In the genomic region with DNA sequence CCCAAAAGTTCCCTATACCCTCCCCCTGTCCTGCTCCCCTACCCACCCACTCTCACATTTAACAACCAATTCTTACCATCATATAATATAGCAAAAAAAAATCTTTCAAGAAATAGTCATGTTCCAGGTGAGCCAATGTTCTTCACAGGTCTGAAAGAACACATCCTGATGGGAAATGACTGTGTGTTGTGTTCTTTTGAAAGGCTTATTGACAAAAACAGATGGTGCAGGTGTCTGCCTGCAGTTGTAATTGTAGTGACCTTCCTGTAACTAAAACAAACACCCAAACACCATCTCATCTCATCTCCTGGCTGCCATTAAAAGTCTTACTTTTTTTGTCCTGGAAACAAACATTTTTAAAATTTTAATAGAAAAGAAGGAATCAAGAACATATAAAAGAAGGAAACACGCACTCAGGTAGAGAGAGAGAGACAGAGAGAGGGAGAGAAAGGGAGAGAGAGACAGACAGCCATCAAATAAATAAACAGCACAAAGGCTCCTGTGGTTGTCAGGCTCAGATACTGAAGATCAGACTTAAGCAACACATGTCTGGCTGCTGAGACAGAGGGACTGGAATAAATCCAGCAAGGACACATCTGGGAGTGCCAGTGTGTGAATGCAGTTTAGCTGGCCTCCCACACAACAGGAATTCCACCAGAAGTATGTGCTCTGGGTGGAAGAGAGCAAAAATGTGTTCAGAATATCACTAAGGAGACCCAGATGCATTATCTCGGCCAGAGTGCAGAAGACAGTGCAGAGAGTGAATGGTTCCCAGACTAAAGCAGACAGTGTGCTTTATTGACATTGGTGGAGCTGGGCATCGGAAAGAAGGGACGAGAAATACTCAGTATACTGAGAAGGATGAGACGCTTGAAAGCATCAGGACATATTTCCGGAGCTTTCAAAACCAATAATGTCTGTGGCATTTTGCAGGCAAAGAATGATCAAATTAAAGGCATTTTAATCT, we compare ENCODE assay signal across 9 mouse cellular contexts.
A peak's percentile ranks its signal among the peaks of the same experiment; 100 is the strongest.
DNase-seq lines count a peak whose midpoint lies in the region; ATAC-seq and TF ChIP-seq lines count a peak whose summit lies in the region.
"Had no signal": no experiment of that assay in that cellular context is flagged by ENCODE, and none has a peak within 500 bp of the region (broad histone marks: within the 10 kb centered on the region; RNA-seq: fewer than 3 reads in every experiment).

No protein-coding gene starts in this region.

- H3K9ac ChIP-seq in forebrain, postnatal 0 days = no peak overlapping the region
- H3K9ac ChIP-seq in forebrain, embryonic 16.5 days (replicated peaks; ENCODE audit: low read depth, low read length) = no peak overlapping the region
- H3K9ac ChIP-seq in heart, adult 2 months (ENCODE audit: low read depth, low read length) = no peak overlapping the region
- no peak overlapping the region for H3K9ac ChIP-seq in intestine, embryonic 15.5 days

- H3K27ac ChIP-seq in forebrain, postnatal 0 days (ENCODE audit: low read depth, low read length) = no peak overlapping the region
- no peak overlapping the region for H3K27ac ChIP-seq in forebrain, embryonic 16.5 days (ENCODE audit: low read length)
- peak overlapping the region; percentile 74 for H3K27ac ChIP-seq in heart, adult 2 months
- H3K27ac ChIP-seq in intestine, embryonic 15.5 days = no peak overlapping the region

- TF ChIP-seq POLR2A in heart, adult 2 months (IDR thresholded peaks at IDR 0.05; ENCODE audit: insufficient read depth, low read depth, low read length) = 0 out of 2 replicates have a peak, but pooled peaks have one; percentile 21

- no peak overlapping the region for H3K4me2 ChIP-seq in forebrain, postnatal 0 days (ENCODE audit: low read depth)
- no peak overlapping the region for H3K4me2 ChIP-seq in forebrain, embryonic 16.5 days (ENCODE audit: low read length)
- no peak overlapping the region for H3K4me2 ChIP-seq in intestine, embryonic 15.5 days (replicated peaks)

- TF ChIP-seq EP300 in heart, adult 2 months (IDR thresholded peaks at IDR 0.05; ENCODE audit: insufficient read depth, low read depth, low read length) = 0 out of 2 replicates have a peak, but pooled peaks have one; percentile 56

- no peaks in the 10 kb centered on the region for H3K27me3 ChIP-seq in forebrain, postnatal 0 days (ENCODE audit: insufficient read depth, low read length)
- H3K27me3 ChIP-seq in forebrain, embryonic 16.5 days (replicated peaks; ENCODE audit: control insufficient read depth, insufficient read depth, low read length) = no peaks in the 10 kb centered on the region
- H3K27me3 ChIP-seq in Patski = no peaks in the 10 kb centered on the region
- no peaks in the 10 kb centered on the region for H3K27me3 ChIP-seq in heart, adult 2 months (ENCODE audit: control insufficient read depth, insufficient read depth, low read length)
- no peaks in the 10 kb centered on the region for H3K27me3 ChIP-seq in intestine, embryonic 15.5 days (replicated peaks)

- WGBS in forebrain, postnatal 0 days = 72% methylated on average over 6 of the region's 6 CpGs
- WGBS in forebrain, embryonic 16.5 days = 84% methylated on average over 6 of the region's 6 CpGs
- 41% methylated on average over 6 of the region's 6 CpGs for WGBS in heart, adult 2 months
- 45% methylated on average over 6 of the region's 6 CpGs for WGBS in intestine, embryonic 15.5 days

- ATAC-seq in forebrain, postnatal 0 days = no peak
- no peak for ATAC-seq in forebrain, embryonic 16.5 days
- ATAC-seq in Patski = peak; percentile 35
- no peak for ATAC-seq in intestine, embryonic 15.5 days

- peak; percentile 3 for DNase-seq in forebrain, postnatal 0 days
- DNase-seq in Patski (ENCODE audit: low read depth, low spot score) = peak; percentile 22
- DNase-seq in heart, adult 2 months = peak; percentile 36 to 49
- DNase-seq in lung, adult 18-20 months = peak; percentile 8 to 29
- DNase-seq in urinary bladder, adult 2 months (ENCODE audit: low spot score) = no peak
- DNase-seq in thymus, adult 18-20 months = no peak
- DNase-seq: cerebellum, adult 9-11 months had no signal

- no peaks in the 10 kb centered on the region for H3K36me3 ChIP-seq in forebrain, postnatal 0 days (ENCODE audit: insufficient read depth)
- no peaks in the 10 kb centered on the region for H3K36me3 ChIP-seq in forebrain, embryonic 16.5 days (ENCODE audit: control insufficient read depth, insufficient read depth)
- peaks cover 3% of the 10 kb centered on the region for H3K36me3 ChIP-seq in heart, adult 2 months (ENCODE audit: control insufficient read depth, insufficient read depth, low read length)
- no peaks in the 10 kb centered on the region for H3K36me3 ChIP-seq in intestine, embryonic 15.5 days

- no peaks in the 10 kb centered on the region for H3K4me1 ChIP-seq in forebrain, postnatal 0 days (ENCODE audit: insufficient read depth)
- H3K4me1 ChIP-seq in forebrain, embryonic 16.5 days (replicated peaks; ENCODE audit: control insufficient read depth, insufficient read depth, low read length) = no peaks in the 10 kb centered on the region
- H3K4me1 ChIP-seq in heart, adult 2 months (ENCODE audit: control insufficient read depth, insufficient read depth, low read length) = peaks cover 1% of the 10 kb centered on the region
- no peaks in the 10 kb centered on the region for H3K4me1 ChIP-seq in intestine, embryonic 15.5 days (replicated peaks)

- no peak overlapping the region for H3K4me3 ChIP-seq in forebrain, postnatal 0 days (ENCODE audit: low read depth, low read length)
- H3K4me3 ChIP-seq in forebrain, embryonic 16.5 days (replicated peaks; ENCODE audit: low read length) = no peak overlapping the region
- H3K4me3 ChIP-seq in heart, adult 2 months = no peak overlapping the region
- no peak overlapping the region for H3K4me3 ChIP-seq in intestine, embryonic 15.5 days (replicated peaks)

- intact Hi-C loops in heart, adult 2 months (cut with DNase I) = loop anchor here (1.0 to 10.0 kb wide), 8 partner anchors 33 to 680 kb away; no protein-coding TSS in a partner anchor

- no peaks in the 10 kb centered on the region for H3K79me2 ChIP-seq in heart, adult 2 months (replicated peaks; ENCODE audit: control insufficient read depth, insufficient read depth, low read length)

- CTCF ChIA-PET in Patski (lab: Charles Lee) = interaction anchor here (1.1 kb wide), 1 partner anchor 77 kb away, joined by 3 read pairs; no protein-coding TSS in a partner anchor

- in situ Hi-C loops in Patski (cut with MboI; ENCODE audit: low pct_unique_long_range_greater_than_20kb) = no loop called here

- no peak for TF ChIP-seq CTCF in forebrain, postnatal 0 days (IDR thresholded peaks at IDR 0.05; ENCODE audit: low read depth)
- TF ChIP-seq CTCF in Patski (IDR thresholded peaks at IDR 0.05) = no peak
- TF ChIP-seq CTCF in heart, adult 2 months (IDR thresholded peaks at IDR 0.05) = no peak

- H3K9me3 ChIP-seq in forebrain, postnatal 0 days (ENCODE audit: low read length) = no peaks in the 10 kb centered on the region
- no peaks in the 10 kb centered on the region for H3K9me3 ChIP-seq in forebrain, embryonic 16.5 days (ENCODE audit: control insufficient read depth, low read length)
- no peaks in the 10 kb centered on the region for H3K9me3 ChIP-seq in intestine, embryonic 15.5 days

- POLR2A ChIA-PET in Patski (lab: Charles Lee) = no interaction called here

Comparison
In these comparisons a context has a peak if more than half of its experiments do, and no peak if none do; other contexts are left out.
1. DNase-seq: peak in forebrain, postnatal 0 days (single experiment), Patski (single experiment), heart, adult 2 months (2 of 2) and lung, adult 18-20 months (2 of 2); none in urinary bladder, adult 2 months (single experiment) and thymus, adult 18-20 months (0 of 2).